Mouse (Mus musculus) large intestine, adult 2 months (tissue): ENCODE data around the gene Map1s. TPM values are rescaled to one million over a fixed set of nuclear protein-coding genes. Genes with fewer than 3 reads are reported as not detected.

Source experiments
- DNase-seq: peaks from one replicate; pipeline ENCODE4 v3.0.0-alpha.2; 2012; ENCODE audit warnings: low read depth, low spot score
- WGBS: fragments of 180-500 bp; shearing (Covaris S2); methylation state at CpG from one replicate; pipeline ENCODE4 v1.1.7; 2018; 5-methylcytosine and 5-hydroxymethylcytosine counted together
- polyA plus RNA-seq: library from polyadenylated mRNA; depleted of rRNA; stranded (reverse); fragments of >200 nt; gene quantifications from 2 replicates; pipeline ENCODE4 v1.2.3, GENCODE M21; 2012; rRNA removed

The Map1s gene
- 14.3 and 18.8 TPM in 2 replicates for polyA plus RNA-seq

DNA sequence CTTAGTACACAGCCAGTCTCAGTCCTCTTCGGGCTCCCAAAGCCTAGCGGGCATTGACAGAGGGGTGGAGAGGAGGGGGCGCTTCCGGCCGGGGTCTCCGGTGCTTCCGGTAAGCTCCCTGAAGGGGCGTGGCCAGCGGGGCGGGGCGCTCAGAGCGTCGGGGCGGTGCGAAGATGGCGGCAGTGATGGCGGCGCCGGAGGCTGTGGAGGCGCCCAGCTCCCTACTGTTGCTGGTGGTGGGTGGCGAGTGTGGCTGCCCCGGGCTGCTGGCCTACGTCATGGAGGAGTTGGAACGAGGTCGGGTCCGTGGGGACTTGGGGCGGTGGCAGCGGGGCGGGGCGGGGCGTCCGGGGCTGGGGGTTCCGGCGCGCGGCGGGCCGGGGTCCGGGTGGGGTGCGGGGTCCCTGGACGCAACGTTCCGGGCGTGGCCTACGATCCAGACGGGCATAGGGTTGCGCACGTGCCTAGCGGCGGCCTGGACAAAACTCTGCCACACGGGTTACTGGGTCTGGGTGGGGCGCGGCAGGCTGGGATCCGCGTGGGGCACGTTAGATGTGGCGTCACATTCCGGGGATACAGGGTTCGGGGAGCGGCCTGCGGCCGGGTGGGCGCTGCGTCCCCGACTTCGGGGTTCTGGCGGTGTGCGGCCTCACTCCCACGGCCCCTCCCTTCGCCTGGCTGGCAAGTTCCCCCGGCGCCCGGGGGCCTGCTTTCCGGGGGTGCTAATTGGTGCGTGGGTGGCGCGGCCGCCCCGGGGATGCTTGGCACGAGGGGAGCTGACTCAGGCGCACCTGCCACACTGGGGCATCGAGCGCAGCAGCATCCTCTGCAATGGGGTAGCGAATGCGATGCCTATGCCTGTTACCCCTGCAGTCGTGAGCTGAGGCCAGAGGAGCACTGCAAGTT, at the start of gene Map1s:
TSS of gene Map1s (plus strand) at position 102 of the 906 bp plus-strand sequence.
- 1% methylated on average over 81 of the region's 86 CpGs for WGBS
- DNase-seq, result no peak

DNA sequence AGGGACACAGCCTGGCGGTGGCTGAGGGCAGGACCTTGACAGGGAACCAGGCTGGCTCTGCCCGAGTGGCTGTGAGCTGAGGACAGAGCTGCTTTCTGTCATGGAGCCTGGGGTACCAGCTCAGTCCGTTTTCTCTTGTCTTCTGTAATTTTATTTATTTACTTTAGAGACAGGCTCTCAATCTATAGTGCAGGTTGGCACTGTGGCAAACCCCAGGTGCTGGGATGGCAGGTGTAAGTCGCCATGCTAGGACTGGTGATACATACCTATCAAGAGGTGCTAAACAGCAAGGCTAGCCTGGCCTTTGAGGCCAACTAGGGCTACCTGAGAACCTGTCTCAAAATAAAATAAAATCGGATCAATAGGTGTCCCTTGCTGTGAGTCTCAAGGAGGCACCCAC, 49.7 kb upstream of the Map1s start:
- WGBS, result 71% methylated on average over 5 of the region's 5 CpGs
- DNase-seq, result no peak

DNA sequence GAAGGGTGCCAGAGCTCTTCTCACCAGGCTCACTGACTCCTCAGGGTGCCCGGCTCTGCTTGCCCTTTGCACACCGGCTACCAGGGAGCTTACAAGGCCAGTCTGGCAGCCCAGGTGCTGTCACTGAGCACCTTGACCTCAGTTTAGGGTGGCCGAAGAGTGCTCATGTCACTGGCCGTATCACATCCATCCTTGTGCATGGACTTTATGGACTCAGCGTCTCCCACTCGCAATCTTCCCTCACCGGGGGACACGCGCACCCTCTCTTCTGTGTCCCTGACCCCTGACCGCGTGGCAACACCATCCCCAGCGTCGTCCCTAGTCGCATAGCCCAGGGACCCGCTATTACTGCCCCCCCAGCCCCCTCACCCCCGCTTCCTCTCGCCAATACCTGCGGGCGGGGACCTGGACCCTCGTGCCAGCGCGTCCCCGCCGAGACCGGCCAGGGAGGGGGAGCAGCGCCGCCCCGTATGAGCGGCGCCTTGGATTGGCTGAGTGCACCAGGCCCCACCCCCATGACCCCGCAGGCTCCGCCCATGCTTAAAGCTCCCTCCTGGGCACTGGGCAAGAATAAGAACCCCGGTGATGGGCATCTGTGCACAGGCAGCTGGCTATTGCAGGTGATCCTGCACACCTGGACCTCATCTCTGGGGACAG, 49.1 kb upstream of the Map1s start:
- DNase-seq, result no peak
- WGBS, result 6% methylated on average over 33 of the region's 33 CpGs

DNA sequence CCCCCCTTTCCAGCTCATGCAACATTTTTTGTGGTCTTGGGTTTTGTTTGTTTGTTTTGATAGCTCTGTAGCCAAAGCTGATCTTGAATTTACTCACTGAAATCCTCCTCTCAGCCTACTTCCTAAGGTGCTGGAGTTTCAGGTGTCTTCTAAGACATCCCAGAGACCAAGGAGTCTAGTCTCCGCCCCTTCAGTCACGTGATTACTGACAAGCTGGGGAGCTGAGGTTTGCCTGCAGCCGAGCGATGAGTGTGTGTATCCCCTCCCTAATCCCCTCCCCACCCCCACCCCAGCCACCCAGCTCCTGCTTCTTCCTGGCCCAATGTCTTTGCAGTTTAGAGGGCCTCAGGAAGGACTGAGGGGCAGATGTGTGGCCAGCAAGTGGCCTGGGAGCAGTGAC, 48.2 kb upstream of the Map1s start:
- WGBS, result 56% methylated on average over 4 of the region's 4 CpGs
- no peak for DNase-seq

DNA sequence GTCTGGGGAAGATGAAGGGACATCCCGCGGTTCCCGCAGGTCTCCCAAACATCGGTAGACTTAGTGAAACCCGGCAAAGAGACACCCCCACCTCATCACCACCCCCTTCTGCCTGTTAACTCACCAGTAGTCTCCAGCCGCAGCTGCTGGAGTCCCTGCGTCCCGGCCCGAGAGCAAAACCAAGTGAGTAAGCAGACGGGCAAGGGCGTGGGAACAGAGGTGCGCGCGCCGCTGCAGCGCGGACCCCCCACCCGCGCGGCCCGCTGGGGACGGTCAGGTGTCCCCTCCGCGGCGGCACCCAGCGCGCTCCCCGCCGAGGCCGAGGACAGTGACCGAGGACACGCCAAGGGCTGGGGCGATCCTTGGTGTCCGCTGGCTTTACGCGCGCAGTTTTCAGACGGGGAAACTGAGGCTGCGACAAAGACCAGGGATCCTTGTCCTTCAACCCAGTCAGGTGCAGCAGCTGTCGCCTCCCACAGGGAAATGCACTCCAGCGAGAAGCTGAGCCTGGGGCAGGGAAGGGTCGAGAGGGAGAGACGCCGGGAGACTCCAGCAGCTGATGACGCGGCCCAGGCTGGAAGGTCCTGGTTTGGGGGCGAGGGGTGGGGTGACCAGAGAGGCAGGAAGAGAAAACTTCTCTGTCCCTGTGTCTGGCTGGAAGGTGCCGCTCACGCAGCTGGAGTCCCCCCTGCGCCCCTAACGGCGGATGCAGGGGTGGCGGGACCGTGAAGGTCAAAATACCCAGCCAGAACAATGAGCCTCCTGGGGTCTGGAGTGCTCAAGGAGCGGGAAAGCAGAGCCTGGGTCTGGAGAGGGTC, 42.7 kb upstream of the Map1s start, which contains the start of gene Kcnn1:
TSS of gene Kcnn1 (minus strand) at position 435 of the 818 bp plus-strand sequence.
- WGBS, result 2% methylated on average over 55 of the region's 55 CpGs
- no peak for DNase-seq

DNA sequence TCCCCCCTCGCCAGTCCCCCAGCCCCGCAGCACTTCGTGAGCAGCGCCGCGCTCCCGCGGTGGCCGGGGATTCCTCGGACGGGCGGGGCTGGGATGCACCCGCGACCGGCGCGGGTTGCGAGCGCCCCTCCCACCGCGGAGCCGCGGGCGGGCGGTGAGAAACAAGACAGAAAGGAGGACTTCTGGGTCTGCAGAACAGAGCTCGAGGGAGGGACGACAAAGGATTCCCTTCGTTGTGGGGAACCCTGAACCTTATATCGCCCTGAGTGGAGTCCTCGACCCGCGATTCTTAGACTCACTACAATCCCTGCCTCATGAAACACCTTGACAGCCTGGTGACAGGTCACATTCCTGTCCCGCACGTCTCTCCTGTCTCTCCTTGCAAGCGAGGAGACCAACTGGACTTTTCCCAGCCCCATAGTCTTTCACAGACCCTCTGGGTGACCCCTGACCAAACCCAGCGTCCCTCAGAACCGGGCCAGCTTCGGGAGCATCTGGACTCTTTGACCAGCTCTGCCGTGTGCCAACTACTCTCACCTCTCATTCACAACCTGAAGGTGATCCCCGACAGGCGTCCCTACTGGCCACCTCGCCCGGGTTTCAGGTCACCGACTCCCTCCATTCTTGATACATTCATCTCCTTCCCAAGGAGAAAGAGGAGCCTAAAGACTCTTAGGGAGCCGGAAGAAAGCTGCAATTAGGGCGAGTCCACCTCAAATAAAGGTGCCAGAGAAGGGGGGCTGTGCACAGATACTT, 41.6 kb upstream of the Map1s start:
- DNase-seq, result no peak
- 3% methylated on average over 45 of the region's 46 CpGs for WGBS

DNA sequence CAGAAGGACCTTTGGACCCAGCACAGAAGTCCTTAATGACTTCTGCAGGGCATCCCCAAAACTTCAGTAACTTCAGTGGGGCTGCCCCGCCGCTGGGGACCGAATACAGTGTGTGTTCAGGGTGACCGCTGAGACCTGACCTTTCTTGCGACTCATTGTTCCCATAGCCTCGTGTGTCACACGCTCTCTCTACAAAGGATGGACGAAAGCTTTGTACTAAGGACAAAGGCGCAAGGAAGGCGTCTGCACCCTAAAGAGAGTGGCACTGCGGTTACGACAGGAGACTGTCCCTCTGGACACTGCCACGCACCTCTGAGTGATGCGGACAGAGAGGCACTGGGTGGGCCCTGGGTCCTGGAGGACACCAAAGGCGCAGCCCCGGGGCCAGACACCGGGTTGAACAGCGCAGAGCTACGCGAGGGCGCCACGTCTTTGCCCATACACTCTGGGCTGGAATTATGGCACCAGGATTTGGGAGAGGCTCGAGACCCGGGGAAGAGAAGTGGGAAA, 41.0 kb upstream of the Map1s start:
- DNase-seq, result no peak
- WGBS, result 5% methylated on average over 24 of the region's 24 CpGs

DNA sequence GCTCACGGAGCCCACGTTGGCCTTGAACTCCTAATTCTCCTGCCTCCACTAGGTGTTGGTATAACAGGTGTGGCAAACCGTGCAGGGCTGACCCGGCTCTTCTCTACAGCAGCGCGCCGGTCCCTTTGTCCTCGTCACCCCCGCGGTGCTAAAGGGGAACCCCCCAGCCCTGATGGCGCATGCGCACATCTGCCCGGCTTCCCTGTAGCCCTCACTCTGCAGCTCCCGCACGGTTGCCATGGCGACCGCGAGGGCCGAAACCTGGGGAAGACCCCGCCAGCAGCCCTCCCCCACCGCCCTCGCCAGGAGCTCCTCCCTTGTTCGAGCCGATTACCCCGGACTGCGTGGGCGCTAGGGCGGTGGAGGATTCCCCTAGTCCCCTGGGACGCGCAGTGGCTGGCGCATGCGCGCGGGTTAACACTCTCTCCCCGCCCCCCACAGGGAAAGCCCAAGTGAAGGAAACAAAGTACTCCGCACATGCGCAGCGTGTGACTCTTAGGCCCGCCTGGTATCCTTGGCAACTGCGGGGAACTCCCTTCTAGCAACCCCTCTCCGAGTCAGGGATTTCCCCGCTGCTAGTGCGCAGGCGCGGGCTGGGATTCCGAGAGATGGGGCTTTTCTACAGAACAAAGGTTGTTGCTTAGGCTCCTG, 40.3 kb upstream of the Map1s start:
- peak; percentile 99 for DNase-seq
- under 1% methylated on average over 46 of the region's 46 CpGs for WGBS

DNA sequence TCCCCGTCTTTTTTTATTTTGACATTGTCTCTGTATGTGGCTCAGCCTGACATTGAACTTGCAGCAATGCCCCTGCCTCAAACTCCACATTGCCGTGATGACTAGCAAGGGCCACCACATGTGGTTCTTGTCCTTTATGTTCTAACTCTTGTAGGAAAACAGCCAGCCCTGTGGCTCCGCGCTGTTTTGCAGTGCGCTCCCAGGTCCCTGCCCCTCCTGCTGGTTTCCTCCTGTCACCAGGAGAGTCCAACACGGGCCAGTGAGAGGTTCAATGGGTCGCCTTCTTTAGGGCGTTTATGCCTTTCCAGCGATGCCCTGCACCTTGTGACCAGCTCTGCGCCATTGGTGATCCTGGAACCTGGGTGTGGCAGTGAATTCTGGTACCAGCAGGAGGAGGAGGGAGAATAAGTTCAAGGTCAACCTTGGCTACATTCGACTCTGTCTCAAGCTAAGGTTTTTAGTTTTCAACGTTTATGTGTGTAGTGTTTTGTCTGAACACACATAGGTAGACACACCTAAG, 39.7 kb upstream of the Map1s start:
- 4% methylated on average over 12 of the region's 12 CpGs for WGBS
- no peak for DNase-seq

DNA sequence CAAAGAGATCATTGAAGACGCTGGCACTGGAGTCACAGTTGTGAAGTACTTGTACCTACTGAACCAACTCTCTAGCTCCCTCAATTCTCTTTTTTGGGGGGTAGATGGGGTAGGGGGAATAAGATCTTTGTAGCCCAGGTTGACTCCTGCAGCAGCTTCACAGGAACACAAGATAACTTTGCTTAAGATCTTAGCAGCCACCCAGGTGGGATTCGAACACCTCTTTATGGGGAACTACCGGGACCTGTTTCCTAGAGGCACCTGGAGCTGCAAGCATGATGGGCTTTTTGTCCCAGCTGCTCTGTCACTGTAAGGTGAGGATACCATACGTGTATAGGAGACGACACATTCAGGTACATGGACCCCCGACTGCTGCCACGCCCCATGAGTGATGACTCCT, 39.2 kb upstream of the Map1s start:
- 82% methylated on average over 7 of the region's 7 CpGs for WGBS
- DNase-seq, result no peak

DNA sequence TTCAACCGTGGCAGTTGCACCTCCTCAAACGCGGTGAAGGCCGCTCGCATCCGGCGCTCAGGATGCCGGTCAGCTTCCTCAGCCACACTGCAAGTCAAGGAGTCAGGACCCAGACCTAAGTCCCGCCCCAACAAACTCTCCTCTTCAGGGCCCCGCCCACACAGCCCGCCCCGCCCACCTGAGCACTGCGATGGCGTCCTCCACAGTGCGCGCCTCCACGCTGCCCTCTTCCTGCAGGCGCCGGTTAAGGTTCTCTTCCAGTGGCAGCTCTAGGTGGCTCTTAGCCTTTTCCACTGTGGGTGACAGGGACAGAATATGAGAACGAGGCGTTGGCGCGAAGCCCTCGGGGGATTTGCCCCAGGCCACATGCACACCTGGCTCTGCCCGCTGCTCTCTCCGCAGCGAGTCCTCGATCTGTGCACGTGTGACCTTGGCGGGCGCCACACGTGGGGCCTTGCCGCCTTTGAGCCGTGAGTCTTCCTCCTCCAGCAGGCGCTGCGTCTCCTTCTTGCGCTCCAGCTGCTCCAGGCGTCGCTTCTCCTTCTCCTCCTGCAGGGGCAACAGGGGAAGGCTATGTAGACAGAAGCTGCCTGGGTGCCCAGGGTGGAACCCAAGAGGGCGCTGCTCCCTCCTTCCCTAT, 37.1 kb upstream of the Map1s start:
- 42% methylated on average over 40 of the region's 40 CpGs for WGBS
- DNase-seq, result no peak

DNA sequence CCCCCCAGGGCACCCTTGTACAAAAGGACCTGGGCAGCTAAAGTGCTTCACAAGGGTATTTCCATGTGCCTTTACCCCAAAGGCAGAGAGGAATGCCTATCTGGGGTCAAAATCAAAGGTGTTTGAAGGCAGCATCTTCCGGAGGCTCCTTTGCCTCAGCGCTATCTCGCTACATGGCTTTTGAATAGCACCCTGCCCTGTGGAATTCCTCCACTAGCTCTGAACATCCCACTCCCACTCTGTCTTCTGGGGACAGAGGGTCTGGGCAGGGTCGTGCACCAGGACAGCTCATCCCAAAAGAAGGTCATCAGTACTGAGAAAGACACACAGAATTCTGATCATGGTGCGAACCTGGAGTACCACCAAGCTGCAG, 36.5 kb upstream of the Map1s start:
- DNase-seq, result no peak
- 56% methylated on average over 5 of the region's 5 CpGs for WGBS

DNA sequence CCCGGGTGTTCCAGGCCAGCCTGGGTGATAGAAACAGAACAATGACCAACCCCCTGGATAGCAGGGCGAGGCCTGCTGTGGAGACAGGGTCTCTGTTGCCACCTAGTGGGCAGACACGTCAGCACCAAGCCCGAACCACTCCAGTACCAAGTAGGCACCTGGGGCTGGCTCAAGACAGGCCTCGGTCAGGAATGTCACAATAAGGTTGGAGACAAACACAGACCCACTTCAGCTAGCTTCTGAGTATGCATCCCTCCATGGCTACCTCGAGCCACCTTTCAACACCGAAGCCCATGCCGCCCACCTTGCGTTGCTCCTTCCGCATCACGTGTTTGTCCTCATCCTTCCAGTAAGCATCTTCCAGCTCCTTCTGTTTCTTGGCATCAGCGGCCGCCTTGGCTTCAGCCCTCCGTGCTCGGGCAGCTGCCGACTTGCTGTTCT, 36.1 kb upstream of the Map1s start:
- 45% methylated on average over 16 of the region's 16 CpGs for WGBS
- no peak for DNase-seq

DNA sequence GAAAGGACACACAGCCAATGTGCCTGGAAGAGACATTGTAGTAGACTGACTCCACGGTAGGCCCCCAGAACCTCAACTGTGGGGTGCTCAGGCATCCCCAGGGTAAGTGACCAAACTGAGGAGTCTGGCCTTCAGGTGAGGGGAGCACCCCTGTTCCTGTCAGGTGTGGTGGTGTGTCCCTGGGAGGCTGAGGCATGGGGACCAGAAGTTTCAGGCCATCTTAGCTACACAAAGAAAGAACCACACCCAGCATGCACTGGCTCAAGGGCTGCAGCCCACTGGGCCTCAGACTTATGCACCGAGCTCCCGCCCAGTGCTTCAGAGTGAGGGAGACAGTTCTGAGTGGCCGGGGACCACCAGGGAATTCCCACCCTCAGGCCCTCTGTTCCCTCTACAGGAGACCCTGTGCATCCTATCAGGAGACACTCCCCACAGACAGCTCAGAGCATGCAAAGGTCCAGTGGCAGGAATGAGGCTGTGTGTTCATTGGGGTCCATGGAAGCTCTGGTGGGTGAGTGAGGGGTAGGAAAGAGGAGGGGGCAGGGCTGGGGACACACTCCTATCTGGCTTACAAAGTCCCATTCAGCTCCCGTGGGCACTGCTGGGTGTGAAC, 34.4 kb upstream of the Map1s start:
- WGBS, result 84% methylated on average over 5 of the region's 5 CpGs

DNA sequence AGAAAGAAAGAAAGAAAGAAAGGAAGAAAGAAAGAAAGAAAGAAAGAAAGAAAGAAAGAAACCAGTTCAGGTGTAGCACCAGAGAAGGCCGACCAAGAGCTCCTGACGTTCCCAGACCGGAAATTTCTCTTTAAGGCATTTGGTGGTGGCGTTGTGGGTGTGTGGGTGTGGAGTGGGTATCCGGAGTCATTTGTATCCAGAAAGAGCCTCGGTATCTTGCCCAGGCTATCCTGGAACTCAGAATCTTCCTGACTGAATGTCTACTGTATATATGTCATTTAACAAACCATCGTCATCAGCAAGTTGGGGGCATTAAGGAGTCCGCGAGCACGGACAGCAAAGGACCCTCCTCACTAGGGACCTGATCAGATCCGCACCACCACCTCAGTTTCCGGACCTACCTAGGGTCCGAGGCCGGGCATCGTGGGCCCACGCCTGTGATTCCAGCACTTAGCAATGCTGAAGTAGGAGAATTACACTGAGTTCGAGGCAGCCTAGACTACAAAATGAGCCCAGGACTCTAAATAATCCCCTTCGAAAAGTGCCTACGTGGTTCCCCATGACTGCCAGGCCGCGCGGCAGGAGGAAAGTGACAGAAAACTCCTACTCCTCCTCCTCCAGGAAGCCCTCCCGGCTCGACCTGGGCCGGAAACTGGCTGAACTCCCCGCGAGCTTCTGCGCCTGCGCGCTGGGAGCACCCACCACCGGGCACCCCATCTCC, 32.9 kb upstream of the Map1s start:
- no peak for DNase-seq
- WGBS, result 2% methylated on average over 31 of the region's 31 CpGs

More for the DNA sequence above, 34.4 kb upstream of the Map1s start:
- no peak for DNase-seq

DNA sequence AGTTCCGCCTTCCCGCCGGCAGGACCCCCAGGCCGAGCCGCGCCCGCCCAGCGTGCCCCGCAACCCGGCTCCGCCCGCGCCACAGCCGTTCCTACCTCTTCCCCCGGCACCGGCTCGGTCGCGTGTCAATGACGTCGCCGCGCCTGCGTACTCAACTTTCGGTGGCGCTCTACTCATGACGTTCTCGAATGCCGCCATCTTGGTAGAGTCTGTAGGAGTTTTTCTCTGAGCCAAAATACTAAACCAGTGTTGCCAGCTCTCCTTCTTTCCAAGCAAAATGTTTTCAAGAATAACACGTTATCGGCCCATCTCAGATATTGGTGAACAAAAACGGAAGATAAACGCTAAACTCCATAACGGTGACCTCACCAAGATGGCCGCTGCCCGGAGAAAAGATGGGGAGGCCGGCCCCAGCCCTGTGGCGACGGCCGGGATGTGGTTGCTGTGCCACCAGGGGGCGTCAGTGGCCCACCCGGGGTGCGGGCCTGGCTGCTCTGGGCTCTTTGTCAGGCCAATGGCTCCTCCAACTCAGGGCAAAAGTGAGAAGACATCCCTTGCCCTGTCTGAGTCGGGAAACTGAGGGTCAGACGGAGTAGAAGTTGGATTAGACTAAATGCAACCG, 32.3 kb upstream of the Map1s start, which contains the start of gene Ccdc124:
TSS of gene Ccdc124 (minus strand) at position 572 of the 622 bp plus-strand sequence.
- DNase-seq, result no peak
- 2% methylated on average over 46 of the region's 46 CpGs for WGBS
